Mouse (Mus musculus): ENCODE results near the gene Mafg. TPM values are rescaled to one million over a fixed set of nuclear protein-coding genes. Genes with fewer than 3 reads are reported as not detected.

The Mafg gene
- polyA plus RNA-seq, 1 experiment from 2014 or later = 26.9 TPM

DNA sequence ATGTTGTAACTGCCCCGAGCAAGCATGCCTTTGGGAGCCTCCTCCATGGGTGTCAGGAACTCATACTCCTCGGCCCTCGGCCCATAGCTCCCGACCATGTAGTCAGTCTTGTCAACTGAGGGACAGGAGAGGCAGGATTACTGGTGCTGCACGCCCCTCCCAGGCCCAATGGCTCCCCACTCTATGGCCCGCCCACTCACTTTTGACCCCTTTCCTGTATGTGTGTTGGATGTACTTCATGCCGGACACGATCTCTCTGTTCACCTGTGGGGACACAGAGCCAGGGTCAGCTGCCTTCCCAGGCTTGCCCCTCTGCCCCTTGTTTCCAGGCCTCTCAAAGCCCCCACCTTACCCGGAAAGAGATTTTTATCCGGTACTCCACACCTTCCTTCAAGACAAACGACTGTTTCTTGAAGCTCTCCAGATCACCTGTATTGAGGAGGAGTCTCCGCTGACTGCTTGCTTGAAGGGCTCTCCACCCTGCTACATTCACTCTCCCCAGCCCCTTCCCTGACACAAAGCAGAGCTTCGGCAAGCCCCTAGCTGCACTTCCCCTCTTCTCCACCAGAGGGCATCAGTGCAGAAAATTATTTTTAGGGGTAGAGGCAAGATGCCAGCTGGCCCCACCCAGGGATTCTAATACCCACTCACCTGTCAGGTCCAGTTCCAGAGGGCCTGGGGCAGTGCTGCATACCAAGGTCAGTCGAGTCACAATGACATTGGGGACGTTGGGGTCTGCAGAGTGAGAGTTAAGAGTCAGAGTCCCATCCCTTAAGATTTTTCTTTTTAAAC is 53.9 kb downstream of the Mafg start:
- no peaks in the 10 kb centered on the region for H3K9me3 ChIP-seq
- peak overlapping the region; percentile 95; the same call in 1 of the 2 replicates for H3K9ac ChIP-seq
- ATAC-seq = no peak
- H3K27me3 ChIP-seq (replicated peaks) = no peaks in the 10 kb centered on the region
- peak overlapping the region; percentile 93 for H3K4me2 ChIP-seq (replicated peaks)
- peaks cover 23% of the 10 kb centered on the region for H3K36me3 ChIP-seq
- H3K4me1 ChIP-seq (replicated peaks) = peaks cover 39% of the 10 kb centered on the region
- H3K4me3 ChIP-seq (replicated peaks) = peak overlapping the region; percentile 81
- WGBS = 50% methylated on average over 15 of the region's 15 CpGs
- peak overlapping the region; percentile 75; the same call in 1 of the 2 replicates for H3K27ac ChIP-seq

- Histone ChIP-seq H3K36me3 (peaks cover 19% of the 10 kb centered on the region), H3K9me3 (no peaks in the 10 kb centered on the region), H3K4me1 (replicated peaks) (peaks cover 43% of the 10 kb centered on the region), H3K27me3 (replicated peaks) (no peaks in the 10 kb centered on the region), H3K9ac (no peak overlapping the region; the same call in 1 of the 2 replicates), H3K4me2 (replicated peaks) (no peak overlapping the region), H3K27ac (no peak overlapping the region; the same call in 1 of the 2 replicates), H3K4me3 (replicated peaks) (no peak overlapping the region)
- WGBS = 79% methylated on average over 11 of the region's 11 CpGs
- no peak for ATAC-seq
These were observed 54.6 kb downstream of the Mafg start for GRCm38 (mm10) chr11:120578694-120579243.

- Histone ChIP-seq H3K4me1 (replicated peaks) (peaks cover 43% of the 10 kb centered on the region), H3K9ac (peak overlapping the region; percentile 5; the same call in 1 of the 2 replicates), H3K36me3 (peaks cover 18% of the 10 kb centered on the region), H3K4me3 (replicated peaks) (no peak overlapping the region), H3K4me2 (replicated peaks) (no peak overlapping the region), H3K27ac (no peak overlapping the region; the same call in 1 of the 2 replicates), H3K27me3 (replicated peaks) (no peaks in the 10 kb centered on the region), H3K9me3 (no peaks in the 10 kb centered on the region)
- ATAC-seq = no peak
- 82% methylated on average over 10 of the region's 10 CpGs for WGBS
These were observed 55.2 kb downstream of the Mafg start for GRCm38 (mm10) chr11:120578024-120578693.

GRCm38 (mm10) chr11:120577211-120578023 is 56.0 kb downstream of the Mafg start:
- Histone ChIP-seq H3K4me1 (replicated peaks) (peaks cover 43% of the 10 kb centered on the region), H3K4me3 (replicated peaks) (no peak overlapping the region), H3K36me3 (peaks cover 18% of the 10 kb centered on the region), H3K27me3 (replicated peaks) (no peaks in the 10 kb centered on the region), H3K9ac (0 out of 2 replicates have a peak overlapping the region, but pooled peaks have one; percentile 14), H3K27ac (peak overlapping the region; percentile 82), H3K9me3 (no peaks in the 10 kb centered on the region), H3K4me2 (replicated peaks) (peak overlapping the region; percentile 42)
- 86% methylated on average over 7 of the region's 7 CpGs for WGBS
- no peak for ATAC-seq

DNA sequence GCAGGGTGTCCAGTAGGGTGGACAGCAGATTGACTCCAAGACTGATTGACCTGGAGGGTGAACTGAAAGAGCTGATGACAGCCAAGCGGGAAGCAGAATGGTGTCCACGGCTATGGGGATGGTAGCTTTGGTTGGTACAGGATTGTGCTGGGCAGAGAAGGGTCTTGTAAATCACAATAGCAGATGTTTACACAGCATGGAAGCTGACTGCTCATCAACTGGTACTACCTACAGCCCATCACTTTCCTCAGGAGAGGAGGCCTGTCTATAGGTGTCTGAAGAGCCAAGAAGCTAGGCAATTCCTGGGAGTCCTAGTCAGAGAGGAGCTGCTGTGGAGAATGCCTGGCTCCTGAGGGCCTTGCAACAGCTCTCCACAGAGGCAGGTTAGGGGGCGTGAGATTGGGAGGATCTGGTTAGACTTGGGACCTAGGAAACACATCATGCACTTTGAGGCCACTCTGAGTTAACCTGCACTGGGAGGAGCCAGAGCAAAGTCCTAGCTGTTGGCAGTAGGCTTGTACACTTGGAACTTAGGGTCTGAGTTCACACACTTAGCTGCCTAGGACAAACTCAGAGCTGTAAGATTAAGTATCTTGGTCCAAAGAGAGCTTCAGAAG is 56.9 kb downstream of the Mafg start:
- peaks cover 18% of the 10 kb centered on the region for H3K36me3 ChIP-seq
- no peaks in the 10 kb centered on the region for H3K27me3 ChIP-seq (replicated peaks)
- H3K4me2 ChIP-seq (replicated peaks) = peak overlapping the region; percentile 42
- no peaks in the 10 kb centered on the region for H3K9me3 ChIP-seq
- peak overlapping the region; percentile 82 for H3K27ac ChIP-seq
- 0 out of 2 replicates have a peak overlapping the region, but pooled peaks have one; percentile 14 for H3K9ac ChIP-seq
- peak; percentile 4 for ATAC-seq
- no peak overlapping the region for H3K4me3 ChIP-seq (replicated peaks)
- WGBS = 70% methylated on average over 3 of the region's 3 CpGs
- H3K4me1 ChIP-seq (replicated peaks) = peaks cover 47% of the 10 kb centered on the region

- peak overlapping the region; percentile 68 for H3K27ac ChIP-seq
- H3K4me1 ChIP-seq (replicated peaks) = peaks cover 52% of the 10 kb centered on the region
- H3K4me2 ChIP-seq (replicated peaks) = 0 out of 2 replicates have a peak overlapping the region, but pooled peaks have one; percentile 12
- H3K27me3 ChIP-seq (replicated peaks) = no peaks in the 10 kb centered on the region
- H3K9ac ChIP-seq = no peak overlapping the region
- H3K9me3 ChIP-seq = no peaks in the 10 kb centered on the region
- H3K4me3 ChIP-seq (replicated peaks) = no peak overlapping the region
- peaks cover 22% of the 10 kb centered on the region for H3K36me3 ChIP-seq
- ATAC-seq = no peak
These were observed 57.5 kb downstream of the Mafg start for GRCm38 (mm10) chr11:120575940-120576339.

Other genes with a start within 250 kb of the Mafg start
- 26.6 and 28.9 TPM in 2 replicates for gene Nploc4, start 195.9 kb downstream of the Mafg start, polyA plus RNA-seq (2015; fragmentation: Nextera tagmentation; extraction: Ambion mirVana)
- gene Tspan10, start 191.0 kb downstream of the Mafg start, polyA plus RNA-seq (2015; fragmentation: Nextera tagmentation; extraction: Ambion mirVana) = not detected in 2 replicates
- gene Pde6g, start 180.1 kb downstream of the Mafg start, polyA plus RNA-seq (2015; fragmentation: Nextera tagmentation; extraction: Ambion mirVana) = 0.18 and 0.34 TPM in 2 replicates
- gene Oxld1, start 175.5 kb downstream of the Mafg start, polyA plus RNA-seq (2015; fragmentation: Nextera tagmentation; extraction: Ambion mirVana) = 16.4 and 18.2 TPM in 2 replicates
- gene Ccdc137, start 175.5 kb downstream of the Mafg start, polyA plus RNA-seq (2015; fragmentation: Nextera tagmentation; extraction: Ambion mirVana) = 27.6 and 31.3 TPM in 2 replicates
- gene Arl16, start 166.0 kb downstream of the Mafg start, polyA plus RNA-seq (2015; fragmentation: Nextera tagmentation; extraction: Ambion mirVana) = 34.7 and 36.5 TPM in 2 replicates
- 222 and 231 TPM in 2 replicates for gene Mrpl12, start 149.0 kb downstream of the Mafg start, polyA plus RNA-seq (2015; fragmentation: Nextera tagmentation; extraction: Ambion mirVana)
- gene Slc25a10, start 141.8 kb downstream of the Mafg start, polyA plus RNA-seq (2015; fragmentation: Nextera tagmentation; extraction: Ambion mirVana) = 79.1 and 90.1 TPM in 2 replicates
- 0.58 and 0.67 TPM in 2 replicates for gene Gcgr, start 102.9 kb downstream of the Mafg start, polyA plus RNA-seq (2015; fragmentation: Nextera tagmentation; extraction: Ambion mirVana)
- gene Mcrip1, start 83.9 kb downstream of the Mafg start, polyA plus RNA-seq (2015; fragmentation: Nextera tagmentation; extraction: Ambion mirVana) = 135 and 142 TPM in 2 replicates
- gene Ppp1r27, start 82.5 kb downstream of the Mafg start, polyA plus RNA-seq (2015; fragmentation: Nextera tagmentation; extraction: Ambion mirVana) = not detected in 2 replicates
- 992 and 1,107 TPM in 2 replicates for gene P4hb, start 60.3 kb downstream of the Mafg start, polyA plus RNA-seq (2015; fragmentation: Nextera tagmentation; extraction: Ambion mirVana)
- gene Arhgdia, start 52.0 kb downstream of the Mafg start, polyA plus RNA-seq (2015; fragmentation: Nextera tagmentation; extraction: Ambion mirVana) = 559 and 611 TPM in 2 replicates
- gene Alyref, start 35.2 kb downstream of the Mafg start, polyA plus RNA-seq (2015; fragmentation: Nextera tagmentation; extraction: Ambion mirVana) = 406 and 459 TPM in 2 replicates
- 178 and 194 TPM in 2 replicates for gene Anapc11, start 35.2 kb downstream of the Mafg start, polyA plus RNA-seq (2015; fragmentation: Nextera tagmentation; extraction: Ambion mirVana)
- 2.7 and 3.6 TPM in 2 replicates for gene Npb, start 25.1 kb downstream of the Mafg start, polyA plus RNA-seq (2015; fragmentation: Nextera tagmentation; extraction: Ambion mirVana)
- gene Pcyt2, start 15.7 kb downstream of the Mafg start, polyA plus RNA-seq (2015; fragmentation: Nextera tagmentation; extraction: Ambion mirVana) = 250 and 306 TPM in 2 replicates
- 40.1 and 42.2 TPM in 2 replicates for gene Sirt7, start 8.4 kb downstream of the Mafg start, polyA plus RNA-seq (2015; fragmentation: Nextera tagmentation; extraction: Ambion mirVana)
- gene Pycr1, start 10.2 kb upstream of the Mafg start, polyA plus RNA-seq (2015; fragmentation: Nextera tagmentation; extraction: Ambion mirVana) = 26.4 TPM in 2 replicates
- not detected in 2 replicates for gene Myadml2, start 14.6 kb upstream of the Mafg start, polyA plus RNA-seq (2015; fragmentation: Nextera tagmentation; extraction: Ambion mirVana)
- gene Notum, start 27.6 kb upstream of the Mafg start, polyA plus RNA-seq (2015; fragmentation: Nextera tagmentation; extraction: Ambion mirVana) = 1.6 and 3.0 TPM in 2 replicates
- 96.0 and 103 TPM in 2 replicates for gene Aspscr1, start 39.4 kb upstream of the Mafg start, polyA plus RNA-seq (2015; fragmentation: Nextera tagmentation; extraction: Ambion mirVana)
- gene Cenpx, start 80.1 kb upstream of the Mafg start, polyA plus RNA-seq (2015; fragmentation: Nextera tagmentation; extraction: Ambion mirVana) = 163 and 170 TPM in 2 replicates
- gene Lrrc45, start 80.3 kb upstream of the Mafg start, polyA plus RNA-seq (2015; fragmentation: Nextera tagmentation; extraction: Ambion mirVana) = 42.0 and 45.4 TPM in 2 replicates
- gene Rac3, start 87.9 kb upstream of the Mafg start, polyA plus RNA-seq (2015; fragmentation: Nextera tagmentation; extraction: Ambion mirVana) = 34.2 and 35.8 TPM in 2 replicates
- 31.3 and 41.7 TPM in 2 replicates for gene Dcxr, start 93.7 kb upstream of the Mafg start, polyA plus RNA-seq (2015; fragmentation: Nextera tagmentation; extraction: Ambion mirVana)
- 0.79 and 2.4 TPM in 2 replicates for gene Cbr2, start 98.5 kb upstream of the Mafg start, polyA plus RNA-seq (2015; fragmentation: Nextera tagmentation; extraction: Ambion mirVana)
- gene Hmga1b, start 129.2 kb upstream of the Mafg start, polyA plus RNA-seq (2015; fragmentation: Nextera tagmentation; extraction: Ambion mirVana) = 6.8 and 10.3 TPM in 2 replicates
- 33.1 and 36.5 TPM in 2 replicates for gene Rfng, start 150.6 kb upstream of the Mafg start, polyA plus RNA-seq (2015; fragmentation: Nextera tagmentation; extraction: Ambion mirVana)
- gene Gps1, start 150.7 kb upstream of the Mafg start, polyA plus RNA-seq (2015; fragmentation: Nextera tagmentation; extraction: Ambion mirVana) = 170 and 184 TPM in 2 replicates
- 76.5 and 82.1 TPM in 2 replicates for gene Dus1l, start 162.8 kb upstream of the Mafg start, polyA plus RNA-seq (2015; fragmentation: Nextera tagmentation; extraction: Ambion mirVana)
- gene Fasn, start 190.9 kb upstream of the Mafg start, polyA plus RNA-seq (2015; fragmentation: Nextera tagmentation; extraction: Ambion mirVana) = 48.8 and 54.3 TPM in 2 replicates